Mouse (Mus musculus) ES-Bruce4 (cell line): ENCODE data around the gene Prrc2a.

ENCODE experiments used
- CTCF ChIP-seq: IDR thresholded peaks from one replicate; pipeline ENCODE4 v1.8.1; 2011; ENCODE audit warnings: low read depth, low read length
- POLR2A ChIP-seq: IDR thresholded peaks from one replicate; pipeline ENCODE4 v1.8.1; 2011; ENCODE audit warnings: low read length; ENCODE audit not compliant: insufficient read depth

DNA sequence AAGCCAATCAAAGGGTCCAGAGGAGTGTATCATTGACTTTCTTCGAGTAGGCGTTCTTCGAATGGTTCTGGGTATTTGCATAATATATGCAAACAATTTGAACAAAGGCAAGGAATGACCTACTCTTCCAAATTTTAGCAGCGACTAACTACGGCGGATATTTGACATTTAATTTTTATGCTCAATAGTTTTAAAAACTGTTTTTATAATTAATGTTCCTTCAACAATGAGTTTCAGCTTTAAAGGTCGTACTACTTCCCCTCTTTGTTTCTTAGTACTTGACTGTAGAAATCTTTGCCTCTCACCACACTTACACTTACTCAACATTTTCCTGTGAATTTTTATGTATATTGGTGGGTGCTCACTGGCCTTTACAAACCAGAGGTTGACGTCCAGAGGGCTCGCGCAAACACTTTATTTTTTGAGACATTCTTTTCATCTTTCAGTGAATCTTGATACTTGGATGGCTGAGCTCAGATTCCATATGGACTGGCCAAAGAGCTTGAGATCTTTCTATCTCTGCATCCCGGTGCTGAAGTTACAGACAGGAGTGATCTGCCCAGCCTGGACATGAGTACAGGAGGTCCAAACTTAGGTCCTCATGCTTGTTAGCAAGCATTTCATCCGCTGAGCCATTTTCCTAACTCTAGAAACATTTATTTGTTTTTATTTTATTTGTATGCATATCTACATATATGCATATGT lies 906 bp upstream of the Prrc2a start:
- TF ChIP-seq CTCF (no peak), POLR2A (no peak)
